Mouse (Mus musculus): ENCODE results near the gene Gcnt2.

GRCm38 (mm10) chr13:40971831-40972230 is 112.3 kb downstream of the Gcnt2 start:
- no peak for TF ChIP-seq CTCF (IDR thresholded peaks at IDR 0.05; ENCODE audit: low read depth, low read length)
- no peak for TF ChIP-seq POLR2A (IDR thresholded peaks at IDR 0.05; ENCODE audit: insufficient read depth, low read length)
- TF ChIP-seq EP300 (IDR thresholded peaks at IDR 0.05; ENCODE audit: insufficient read depth, low read depth, low read length), result no peak

Data from ES-Bruce4 (cell line).